Mouse (Mus musculus): Measurements from ENCODE around the gene Cand2. TPM values are rescaled to one million over a fixed set of nuclear protein-coding genes. Genes with fewer than 3 reads are reported as not detected.

Gene Cand2
- polyA plus RNA-seq, 1 experiment from 2014 or later, result 2.5 TPM

DNA sequence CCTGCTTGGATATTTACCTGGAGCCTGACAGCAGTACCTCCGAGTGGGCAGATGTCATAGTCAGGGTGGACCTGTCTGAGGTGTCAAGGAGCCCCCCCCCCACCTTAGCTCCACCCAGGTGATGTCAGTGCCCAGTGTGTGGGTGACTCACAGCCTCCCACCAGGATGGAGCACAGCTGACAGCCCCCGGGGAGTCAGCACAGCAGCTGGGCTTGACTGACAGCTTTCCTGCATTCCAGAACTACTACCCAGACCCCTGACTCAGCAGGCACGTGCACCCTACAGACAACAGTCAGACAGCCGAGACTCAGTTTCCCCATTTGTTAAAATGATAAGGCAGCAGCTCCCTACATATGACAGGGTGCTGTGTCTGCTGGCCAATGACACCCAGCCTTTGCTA, 13.4 kb upstream of the Cand2 start:
- TF ChIP-seq EP300 (IDR thresholded peaks at IDR 0.05) (no peak), CTCF (IDR thresholded peaks at IDR 0.05) (no peak)
- no peak for ATAC-seq
- H3K4me1 ChIP-seq (ENCODE audit: insufficient read depth, low read depth, low read length), result peaks cover 12% of the 10 kb centered on the region; the same call in 1 of the 2 replicates
- H3K27me3 ChIP-seq (replicated peaks; ENCODE audit: insufficient read depth, low read length), result no peaks in the 10 kb centered on the region
- H3K9me3 ChIP-seq (ENCODE audit: low read length), result no peaks in the 10 kb centered on the region
- no peak overlapping the region for H3K9ac ChIP-seq (replicated peaks; ENCODE audit: low read depth)
- 46% methylated on average over 4 of the region's 4 CpGs for WGBS
- no peak overlapping the region for H3K4me3 ChIP-seq (ENCODE audit: low read depth, low read length)
- H3K4me2 ChIP-seq (replicated peaks; ENCODE audit: low read depth, low read length), result no peak overlapping the region
- DNase-seq (ENCODE audit: low spot score), result no peak
- H3K36me3 ChIP-seq (ENCODE audit: insufficient read depth, low read length), result no peaks in the 10 kb centered on the region
- H3K27ac ChIP-seq (ENCODE audit: low read length), result no peak overlapping the region

DNA sequence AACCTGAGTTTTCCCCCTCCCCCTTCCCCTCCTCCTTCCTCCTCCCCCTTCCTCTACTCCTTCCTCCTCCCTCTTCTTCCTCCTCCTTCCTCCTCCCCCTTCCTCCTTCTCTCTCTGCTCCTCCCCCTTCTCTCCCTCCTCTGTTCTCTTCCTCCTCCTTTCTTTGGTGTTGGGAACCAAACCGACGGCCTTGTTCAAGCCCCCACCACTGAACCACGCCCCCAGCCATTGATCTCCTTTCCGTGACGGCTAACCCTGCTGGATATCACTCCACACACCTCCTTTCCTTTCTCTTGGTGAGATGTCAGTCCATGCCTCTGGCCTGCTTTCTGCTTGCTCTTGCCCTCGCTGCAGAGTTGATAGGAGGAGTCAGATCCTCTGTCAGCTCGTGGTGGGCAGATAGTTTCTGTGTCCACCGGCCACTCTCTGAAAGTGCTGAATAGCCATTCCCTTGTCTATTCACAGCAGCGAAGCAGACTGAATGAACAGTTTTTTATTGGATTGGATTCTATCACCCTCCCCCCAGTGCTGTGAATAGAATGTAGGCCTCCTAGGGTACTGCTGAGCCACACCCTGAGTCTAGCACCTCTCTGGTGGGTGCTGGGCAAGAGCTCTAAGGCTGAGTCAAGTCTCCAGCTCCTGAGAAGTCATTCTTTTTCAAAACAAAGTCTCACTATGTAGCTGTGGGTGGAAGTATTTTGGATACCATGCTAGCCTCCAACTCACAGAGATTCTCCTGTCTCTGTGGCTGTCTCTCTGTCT, 12.2 kb upstream of the Cand2 start, which contains the start of gene Tmem40:
Gene Tmem40, minus strand, starts transcription at position 416 of the 762 bp plus-strand sequence.
- 3% methylated on average over 9 of the region's 9 CpGs for WGBS
- H3K4me3 ChIP-seq (ENCODE audit: low read depth, low read length), result no peak within 1 kb of the TSS
- DNase-seq (ENCODE audit: low spot score) (peak; percentile 46), ATAC-seq (no peak)
- 0 out of 2 replicates have a peak within 1 kb of the TSS, but pooled peaks have one; percentile 1 for H3K27ac ChIP-seq (ENCODE audit: low read length)
- peaks cover 12% of the 10 kb centered on the region; the same call in 1 of the 2 replicates for H3K4me1 ChIP-seq (ENCODE audit: insufficient read depth, low read depth, low read length)
- H3K36me3 ChIP-seq (ENCODE audit: insufficient read depth, low read length), result no peaks in the 10 kb centered on the region
- no peak within 1 kb of the TSS for H3K4me2 ChIP-seq (replicated peaks; ENCODE audit: low read depth, low read length)
- no peaks in the 10 kb centered on the region for H3K27me3 ChIP-seq (replicated peaks; ENCODE audit: insufficient read depth, low read length)
- TF ChIP-seq CTCF (IDR thresholded peaks at IDR 0.05), result no peak
- H3K9me3 ChIP-seq (ENCODE audit: low read length), result no peaks in the 10 kb centered on the region
- no peak within 1 kb of the TSS for H3K9ac ChIP-seq (replicated peaks; ENCODE audit: low read depth)

DNA sequence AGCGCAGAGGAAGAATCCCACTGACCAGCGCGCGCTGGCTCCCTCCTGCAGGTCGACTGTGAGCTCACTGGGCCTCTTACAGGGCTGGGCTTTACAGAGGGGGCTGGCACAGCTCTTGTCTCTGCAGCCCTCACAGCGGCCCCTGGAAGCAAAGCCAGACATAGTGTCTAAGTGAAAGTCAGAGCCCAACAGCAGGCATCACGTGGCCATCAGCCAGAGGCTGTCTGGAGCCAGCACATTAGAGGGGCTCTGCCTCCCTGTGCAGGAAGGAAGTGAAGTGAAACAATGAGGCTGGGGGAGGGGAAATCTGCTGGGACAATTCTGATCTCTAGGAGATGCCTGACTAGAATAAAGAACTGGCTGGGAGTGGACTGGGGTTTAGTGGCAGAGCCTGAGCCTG, 10.2 kb upstream of the Cand2 start:
- no peaks in the 10 kb centered on the region for H3K36me3 ChIP-seq (ENCODE audit: insufficient read depth, low read length)
- 13% methylated on average over 7 of the region's 7 CpGs for WGBS
- H3K4me3 ChIP-seq (ENCODE audit: low read depth, low read length), result no peak overlapping the region
- H3K4me2 ChIP-seq (replicated peaks; ENCODE audit: low read depth, low read length), result peak overlapping the region; percentile 20; the same call in 1 of the 2 replicates
- no peaks in the 10 kb centered on the region for H3K9me3 ChIP-seq (ENCODE audit: low read length)
- DNase-seq (ENCODE audit: low spot score) (peak; percentile 86), ATAC-seq (peak; percentile 91)
- no peak overlapping the region for H3K9ac ChIP-seq (replicated peaks; ENCODE audit: low read depth)
- H3K4me1 ChIP-seq (ENCODE audit: insufficient read depth, low read depth, low read length), result peaks cover 12% of the 10 kb centered on the region; the same call in 1 of the 2 replicates
- peak; percentile 39 for TF ChIP-seq CTCF (IDR thresholded peaks at IDR 0.05)
- peak; percentile 68 for TF ChIP-seq EP300 (IDR thresholded peaks at IDR 0.05)
- H3K27me3 ChIP-seq (replicated peaks; ENCODE audit: insufficient read depth, low read length), result no peaks in the 10 kb centered on the region
- peak overlapping the region; percentile 77 for H3K27ac ChIP-seq (ENCODE audit: low read length)

DNA sequence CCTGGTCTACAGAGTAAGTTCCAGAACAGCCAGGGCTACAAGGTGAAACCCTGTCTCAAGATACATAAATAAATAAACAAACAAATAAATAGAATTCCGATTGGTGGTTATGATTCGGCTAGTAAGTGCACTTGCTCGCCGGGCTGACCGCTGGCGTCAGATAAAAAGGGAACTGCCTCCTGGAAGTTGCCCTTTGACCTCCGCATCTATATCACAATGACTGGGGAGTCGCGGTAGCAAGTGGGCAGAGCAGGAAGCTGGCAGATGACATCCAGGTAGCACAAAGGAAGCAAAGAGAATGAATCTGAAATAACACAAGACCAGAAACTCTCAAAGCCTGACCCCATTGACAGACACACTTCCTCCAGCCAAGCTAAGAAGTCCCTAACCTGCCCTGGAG, 7.0 kb upstream of the Cand2 start:
- Histone ChIP-seq H3K4me1 (ENCODE audit: insufficient read depth, low read depth, low read length) (peaks cover 10% of the 10 kb centered on the region; the same call in 1 of the 2 replicates), H3K4me2 (replicated peaks; ENCODE audit: low read depth, low read length) (no peak overlapping the region), H3K36me3 (ENCODE audit: insufficient read depth, low read length) (no peaks in the 10 kb centered on the region), H3K27ac (ENCODE audit: low read length) (peak overlapping the region; percentile 38), H3K9ac (replicated peaks; ENCODE audit: low read depth) (no peak overlapping the region), H3K4me3 (ENCODE audit: low read depth, low read length) (no peak overlapping the region), H3K27me3 (replicated peaks; ENCODE audit: insufficient read depth, low read length) (no peaks in the 10 kb centered on the region), H3K9me3 (ENCODE audit: low read length) (no peaks in the 10 kb centered on the region)
- ATAC-seq (no peak), DNase-seq (ENCODE audit: low spot score) (no peak)
- TF ChIP-seq CTCF (IDR thresholded peaks at IDR 0.05) (no peak), EP300 (IDR thresholded peaks at IDR 0.05) (no peak)
- WGBS, result 49% methylated on average over 9 of the region's 9 CpGs

DNA sequence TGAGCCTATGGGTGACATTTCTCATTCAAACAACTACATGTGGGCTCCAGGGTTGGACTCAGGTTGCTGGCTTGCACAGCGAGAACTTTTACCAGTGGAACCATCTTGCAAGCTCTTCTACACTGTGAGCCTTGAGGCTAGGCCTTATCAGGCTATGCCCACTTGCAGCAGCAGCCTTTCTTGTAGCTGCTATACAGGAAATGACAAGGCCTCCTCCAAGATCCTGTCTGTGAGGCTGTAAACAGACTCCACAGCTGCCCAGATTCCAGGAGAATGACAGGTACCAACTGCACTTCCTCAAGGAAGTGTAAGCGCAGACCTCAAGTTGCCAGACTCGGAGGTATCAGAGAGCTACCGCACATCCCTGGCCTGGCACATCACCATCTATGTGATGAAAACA, 6.1 kb upstream of the Cand2 start:
- WGBS, result 61% methylated on average over 4 of the region's 4 CpGs
- no peaks in the 10 kb centered on the region for H3K27me3 ChIP-seq (replicated peaks; ENCODE audit: insufficient read depth, low read length)
- ATAC-seq (peak; percentile 46), DNase-seq (ENCODE audit: low spot score) (peak; percentile 49)
- H3K4me3 ChIP-seq (ENCODE audit: low read depth, low read length), result no peak overlapping the region
- 0 out of 2 replicates have a peak overlapping the region, but pooled peaks have one; percentile 40 for H3K27ac ChIP-seq (ENCODE audit: low read length)
- peaks cover 5% of the 10 kb centered on the region; the same call in 1 of the 2 replicates for H3K4me1 ChIP-seq (ENCODE audit: insufficient read depth, low read depth, low read length)
- H3K9ac ChIP-seq (replicated peaks; ENCODE audit: low read depth), result no peak overlapping the region
- TF ChIP-seq CTCF (IDR thresholded peaks at IDR 0.05), result no peak
- TF ChIP-seq EP300 (IDR thresholded peaks at IDR 0.05), result peak; percentile 75
- no peaks in the 10 kb centered on the region for H3K9me3 ChIP-seq (ENCODE audit: low read length)
- no peak overlapping the region for H3K4me2 ChIP-seq (replicated peaks; ENCODE audit: low read depth, low read length)
- no peaks in the 10 kb centered on the region for H3K36me3 ChIP-seq (ENCODE audit: insufficient read depth, low read length)

DNA sequence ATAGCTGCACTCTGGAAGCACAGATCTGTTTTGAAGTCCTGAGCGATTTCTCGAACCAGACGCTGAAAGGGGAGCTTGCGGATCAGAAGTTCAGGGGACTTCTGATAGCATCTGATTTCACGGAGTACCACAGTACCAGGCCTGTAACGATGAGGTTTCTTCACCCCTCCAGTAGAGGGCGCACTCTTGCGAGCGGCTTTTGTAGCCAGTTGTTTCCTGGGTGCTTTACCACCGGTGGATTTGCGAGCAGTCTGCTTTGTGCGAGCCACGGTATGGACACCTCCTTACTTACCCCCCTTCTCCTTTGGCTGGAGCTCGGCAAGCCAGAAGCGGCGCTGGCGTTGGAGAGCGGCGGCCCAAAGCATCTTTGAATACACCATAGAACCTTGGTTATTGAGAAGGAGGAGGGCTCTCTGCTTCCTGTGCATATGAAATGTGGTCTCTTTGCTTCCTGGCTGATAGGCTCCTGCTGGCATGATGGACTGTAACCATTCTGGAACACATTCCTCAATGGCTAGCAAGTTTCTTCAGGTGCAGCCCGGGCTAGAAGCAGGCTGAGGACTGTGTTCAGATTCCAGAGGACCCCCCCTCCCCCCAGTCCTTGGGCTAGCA, 4.2 kb upstream of the Cand2 start:
- Histone ChIP-seq H3K9me3 (ENCODE audit: low read length) (no peaks in the 10 kb centered on the region), H3K9ac (replicated peaks; ENCODE audit: low read depth) (no peak overlapping the region), H3K4me2 (replicated peaks; ENCODE audit: low read depth, low read length) (no peak overlapping the region), H3K4me3 (ENCODE audit: low read depth, low read length) (no peak overlapping the region), H3K36me3 (ENCODE audit: insufficient read depth, low read length) (no peaks in the 10 kb centered on the region), H3K27ac (ENCODE audit: low read length) (no peak overlapping the region), H3K4me1 (ENCODE audit: insufficient read depth, low read depth, low read length) (no peaks in the 10 kb centered on the region; the same call in 1 of the 2 replicates), H3K27me3 (replicated peaks; ENCODE audit: insufficient read depth, low read length) (no peaks in the 10 kb centered on the region)
- TF ChIP-seq EP300 (IDR thresholded peaks at IDR 0.05), result no peak
- TF ChIP-seq CTCF (IDR thresholded peaks at IDR 0.05), result peak; percentile 38
- 80% methylated on average over 20 of the region's 20 CpGs for WGBS
- ATAC-seq, result no peak
- DNase-seq (ENCODE audit: low spot score), result no peak
